Mouse (Mus musculus) CH12.LX (cell line): Measurements from ENCODE around the gene Pagr1a. TPM values are rescaled to one million over a fixed set of nuclear protein-coding genes. Genes with fewer than 3 reads are reported as not detected.

Source experiments
- DNase-seq: peaks from one replicate; pipeline ENCODE4 v3.0.0-alpha.2; 2013; ENCODE audit errors: extremely low read depth
- H3K27ac ChIP-seq: 2 replicates; pipeline ENCODE4 v1.5.1; 2012; ENCODE audit warnings: low read depth, mild to moderate bottlenecking, control low read depth, moderate library complexity; ENCODE audit not compliant: insufficient read depth
- H3K27me3 ChIP-seq: replicated peaks from 2 replicates; pipeline ENCODE3; 2012; ENCODE audit warnings: inconsistent platforms
- H3K36me3 ChIP-seq, 2 experiments: replicated peaks in 1 of 2; 2 replicates each; pipeline versions ENCODE3 to v1.6.1; 2012; ENCODE audit warnings: inconsistent platforms in 1 of 2, low read length in 1 of 2, mild to moderate bottlenecking in 1 of 2, mixed read lengths in 1 of 2, moderate library complexity in 1 of 2; ENCODE audit not compliant: control insufficient read depth in 1 of 2, insufficient read depth in 1 of 2
- H3K4me1 ChIP-seq, 2 experiments: 2 replicates each; pipeline ENCODE4 v1.6.1; 2012; ENCODE audit warnings: inconsistent platforms in 1 of 2, moderate library complexity in 1 of 2; ENCODE audit not compliant: insufficient read depth in 2 of 2, control insufficient read depth in 1 of 2
- H3K4me2 ChIP-seq: 2 replicates; pipeline ENCODE4 v1.6.1; 2012; ENCODE audit warnings: low read depth, mild to moderate bottlenecking, control low read depth; ENCODE audit not compliant: poor library complexity, insufficient read depth, severe bottlenecking
- H3K4me3 ChIP-seq, 3 experiments: fragments of 150-350 bp in 1 of 3; sonication (generic) in 1 of 3; replicated peaks in 1 of 3; 2 replicates each; pipeline versions ENCODE3 to v1.5.1; 2011 to 2012; ENCODE audit warnings: low read depth in 2 of 3, low read length in 2 of 3, mild to moderate bottlenecking in 2 of 3, moderate library complexity in 2 of 3, control low read depth in 1 of 3, improper control_type of control experiment in 1 of 3, inconsistent platforms in 1 of 3, mixed read lengths in 1 of 3; ENCODE audit not compliant: poor library complexity in 1 of 3
- H3K79me2 ChIP-seq: replicated peaks from 2 replicates; pipeline ENCODE4 v1.6.1; 2012; ENCODE audit warnings: mild to moderate bottlenecking, moderate library complexity; ENCODE audit not compliant: control insufficient read depth, poor library complexity, insufficient read depth, severe bottlenecking; ENCODE audit errors: extremely low read depth
- H3K9ac ChIP-seq: 2 replicates; pipeline ENCODE4 v1.6.1; 2012; ENCODE audit warnings: low read depth, mild to moderate bottlenecking, control low read depth, moderate library complexity; ENCODE audit not compliant: insufficient read depth
- H3K9me3 ChIP-seq: replicated peaks from 2 replicates; pipeline ENCODE3; 2012; ENCODE audit warnings: low read length, inconsistent platforms, mixed read lengths
- CHD1 ChIP-seq: IDR thresholded peaks from 2 replicates; pipeline ENCODE4 v1.6.1; 2012; ENCODE audit warnings: low read depth, low read length, improper control_type of control experiment, inconsistent platforms
- CTCF ChIP-seq, 2 experiments: IDR thresholded peaks in 1 of 2; conservative IDR thresholded peaks in 1 of 2; 2 replicates each; pipeline ENCODE4 v1.5.1; 2011 to 2012; ENCODE audit warnings: low read depth in 2 of 2, low read length in 2 of 2, improper control_type of control experiment in 1 of 2, inconsistent platforms in 1 of 2, mild to moderate bottlenecking in 1 of 2, moderate library complexity in 1 of 2
- ELF1 ChIP-seq: IDR thresholded peaks from 2 replicates; pipeline ENCODE4 v1.6.1; 2014; ENCODE audit warnings: low read depth, mild to moderate bottlenecking, inconsistent platforms, low read length, improper control_type of control experiment
- EP300 ChIP-seq: IDR thresholded peaks from 2 replicates; pipeline ENCODE4 v1.6.1; 2011; ENCODE audit warnings: low read length, improper control_type of control experiment
- ETS1 ChIP-seq: conservative IDR thresholded peaks from 2 replicates; pipeline ENCODE4 v1.6.1; 2012; ENCODE audit warnings: low read depth, mild to moderate bottlenecking, inconsistent platforms, low read length, improper control_type of control experiment, moderate library complexity
- GABPA ChIP-seq: IDR thresholded peaks from 2 replicates; pipeline ENCODE4 v1.6.1; 2012; ENCODE audit warnings: low read depth, low read length, improper control_type of control experiment, inconsistent platforms; ENCODE audit not compliant: insufficient replicate concordance
- JUN ChIP-seq: IDR thresholded peaks from 2 replicates; pipeline ENCODE4 v1.6.1; 2011; ENCODE audit warnings: low read depth, mild to moderate bottlenecking, low read length, improper control_type of control experiment, moderate library complexity; ENCODE audit not compliant: insufficient read depth
- JUND ChIP-seq: conservative IDR thresholded peaks from 2 replicates; pipeline ENCODE4 v1.6.1; 2011; ENCODE audit warnings: low read depth, low read length, improper control_type of control experiment
- MAX ChIP-seq: IDR thresholded peaks from 2 replicates; pipeline ENCODE4 v1.6.1; 2011; ENCODE audit warnings: low read length, improper control_type of control experiment
- MAZ ChIP-seq: IDR thresholded peaks from 2 replicates; pipeline ENCODE4 v1.6.1; 2012; ENCODE audit warnings: low read depth, mild to moderate bottlenecking, inconsistent platforms, low read length, improper control_type of control experiment, moderate library complexity
- MEF2A ChIP-seq: IDR thresholded peaks from 2 replicates; pipeline ENCODE4 v1.6.1; 2014; ENCODE audit warnings: low read depth, mild to moderate bottlenecking, inconsistent platforms, low read length, improper control_type of control experiment, borderline replicate concordance
- MXI1 ChIP-seq: IDR thresholded peaks from 2 replicates; pipeline ENCODE4 v1.6.1; 2011; ENCODE audit warnings: mild to moderate bottlenecking, low read depth, low read length, improper control_type of control experiment
- MYC ChIP-seq: IDR thresholded peaks from 2 replicates; pipeline ENCODE4 v1.6.1; 2011; ENCODE audit warnings: low read depth, mild to moderate bottlenecking, improper control_type of control experiment, low read length
- NELFE ChIP-seq: IDR thresholded peaks from 2 replicates; pipeline ENCODE4 v1.6.1; 2011; ENCODE audit warnings: low read depth, low read length, improper control_type of control experiment
- NRF1 ChIP-seq: IDR thresholded peaks from 2 replicates; pipeline ENCODE4 v1.6.1; 2014; ENCODE audit warnings: low read depth, mild to moderate bottlenecking, inconsistent platforms, low read length, improper control_type of control experiment, moderate library complexity
- POLR2A ChIP-seq: IDR thresholded peaks from 2 replicates; pipeline ENCODE4 v1.6.1; 2011; ENCODE audit warnings: low read depth, mild to moderate bottlenecking, improper control_type of control experiment, low read length
- SMC3 ChIP-seq: IDR thresholded peaks from 2 replicates; pipeline ENCODE4 v1.6.1; 2011; ENCODE audit warnings: low read depth, low read length, improper control_type of control experiment
- USF1 ChIP-seq: IDR thresholded peaks from 2 replicates; pipeline ENCODE4 v1.6.1; 2014; ENCODE audit warnings: low read depth, mild to moderate bottlenecking, inconsistent platforms, low read length, improper control_type of control experiment
- USF2 ChIP-seq: conservative IDR thresholded peaks from 2 replicates; pipeline ENCODE4 v1.6.1; 2011; ENCODE audit warnings: low read depth, low read length, improper control_type of control experiment
- ZKSCAN1 ChIP-seq: IDR thresholded peaks from 2 replicates; pipeline ENCODE4 v1.6.1; 2012; ENCODE audit warnings: low read depth, inconsistent platforms, low read length, improper control_type of control experiment, borderline replicate concordance
- ZMIZ1 ChIP-seq: IDR thresholded peaks from 2 replicates; pipeline ENCODE4 v1.6.1; 2012; ENCODE audit warnings: low read depth, mild to moderate bottlenecking, inconsistent platforms, low read length, improper control_type of control experiment
- dilution Hi-C: fragments of 300-500 bp; cut with MboI; formaldehyde crosslinking; loops from 2 replicates; pipeline ENCODE4 v1.14.3; 2020; ENCODE audit warnings: low sequenced_read_pairs; ENCODE audit not compliant: extremely low pct_unique_long_range_greater_than_20kb, extremely low pct_ligation_motif_present
- in situ Hi-C: fragments of 300-500 bp; cut with MboI; formaldehyde crosslinking; loops from 3 replicates; pipeline ENCODE4 v1.14.3; 2019; ENCODE audit warnings: low sequenced_read_pairs, low pct_ligation_motif_present, low pct_unique_long_range_greater_than_20kb, mixed read lengths
- polyA plus RNA-seq: library from polyadenylated mRNA; unstranded; fragments of >175 nt; gene quantifications from 2 replicates; pipeline ENCODE4 v1.2.1, GENCODE M21; 2012; ENCODE audit warnings: low read depth; ENCODE audit not compliant: insufficient read length
- total RNA-seq, 2 experiments: library from RNA; depleted of rRNA; stranded (reverse); fragments of 300-350 nt in 1 of 2; fragments of >200 nt in 1 of 2; gene quantifications; 2 replicates each; pipeline ENCODE4 v1.2.3; 2012 to 2014

Pagr1a gene
- total and polyA plus RNA-seq, 3 experiments, result 12.0 to 69.4 (median 60.0) TPM

- TF ChIP-seq NELFE (peak; percentile 85), MAZ (no peak)
These were observed at the start of gene Pagr1a (continued) for GRCm38 (mm10) chr7:127016971-127017949.

GRCm38 (mm10) chr7:127066317-127066716 lies 49.2 kb upstream of the Pagr1a start:
- Histone ChIP-seq H3K4me1 (peaks cover 0 to 6% of the 10 kb centered on the region in 2 experiments; a peak in 1 of 4 replicates), H3K36me3 (no peaks in the 10 kb centered on the region), H3K9me3 (no peaks in the 10 kb centered on the region), H3K4me2 (no peak overlapping the region), H3K4me3 (no peak overlapping the region), H3K27me3 (no peaks in the 10 kb centered on the region), H3K27ac (no peak overlapping the region), H3K9ac (no peak overlapping the region), H3K79me2 (no peaks in the 10 kb centered on the region)
- dilution Hi-C loops, result no loop called here
- in situ Hi-C loops, result no loop called here
- no peak for DNase-seq
- no peak for TF ChIP-seq CHD1
- TF ChIP-seq MXI1, result no peak
- no peak for TF ChIP-seq POLR2A
- no peak for TF ChIP-seq JUND
- TF ChIP-seq CTCF (conservative IDR thresholded peaks at IDR 0.05 in 1 of 2, IDR thresholded peaks at IDR 0.05 in 1 of 2; ENCODE audit: low read depth in 2 of 2, low read length in 2 of 2), result no peak
- TF ChIP-seq ZMIZ1, result no peak
- no peak for TF ChIP-seq ZKSCAN1
- TF ChIP-seq GABPA, result no peak
- no peak for TF ChIP-seq MAX
- no peak for TF ChIP-seq USF1
- no peak for TF ChIP-seq ELF1

- H3K4me1 ChIP-seq, result peaks cover 0 to 6% of the 10 kb centered on the region in 2 experiments; a peak in 1 of 4 replicates
- no peaks in the 10 kb centered on the region for H3K36me3 ChIP-seq
- dilution Hi-C loops, result no loop called here
- no peak overlapping the region for H3K9ac ChIP-seq
- H3K27ac ChIP-seq, result no peak overlapping the region
- H3K4me2 ChIP-seq, result no peak overlapping the region
- TF ChIP-seq JUN (no peak), NRF1 (no peak), USF2 (no peak), MAZ (no peak), MEF2A (no peak), POLR2A (no peak), SMC3 (peak; percentile 31), JUND (no peak), MYC (no peak), EP300 (no peak), ETS1 (no peak), CTCF (conservative IDR thresholded peaks at IDR 0.05 in 1 of 2, IDR thresholded peaks at IDR 0.05 in 1 of 2; ENCODE audit: low read depth in 2 of 2, low read length in 2 of 2) (peak in 1 of 2 experiments; percentile 28; a peak in 2 of 4 replicates)
- no peak overlapping the region for H3K4me3 ChIP-seq
- no peaks in the 10 kb centered on the region for H3K79me2 ChIP-seq
- in situ Hi-C loops, result no loop called here
- H3K27me3 ChIP-seq, result no peaks in the 10 kb centered on the region
- no peak for DNase-seq
- H3K9me3 ChIP-seq, result no peaks in the 10 kb centered on the region
These were observed 48.4 kb upstream of the Pagr1a start for GRCm38 (mm10) chr7:127065538-127065937.
